Mouse (Mus musculus): ENCODE results near the gene Ndufb6. TPM values are rescaled to one million over a fixed set of nuclear protein-coding genes. Genes with fewer than 3 reads are reported as not detected.

Ndufb6 gene
- polyA plus RNA-seq, 1 experiment from 2014 or later: 312 TPM

GRCm38 (mm10) chr4:40244035-40244434 is 35.2 kb downstream of the Ndufb6 start:
- Histone ChIP-seq H3K27me3 (replicated peaks) (peaks cover under 1% of the 10 kb centered on the region; the same call in 1 of the 2 replicates), H3K9ac (no peak overlapping the region), H3K9me3 (no peaks in the 10 kb centered on the region), H3K4me3 (no peak overlapping the region), H3K36me3 (replicated peaks) (no peaks in the 10 kb centered on the region), H3K4me1 (peaks cover 5% of the 10 kb centered on the region), H3K27ac (no peak overlapping the region), H3K4me2 (no peak overlapping the region)
- 86% methylated on average over 8 of the region's 8 CpGs for WGBS
- no peak for ATAC-seq (replicated peaks)

- H3K9me3 ChIP-seq: no peaks in the 10 kb centered on the region
Measured at GRCm38 (mm10) chr4:40243006-40243405, 36.2 kb downstream of the Ndufb6 start.

DNA sequence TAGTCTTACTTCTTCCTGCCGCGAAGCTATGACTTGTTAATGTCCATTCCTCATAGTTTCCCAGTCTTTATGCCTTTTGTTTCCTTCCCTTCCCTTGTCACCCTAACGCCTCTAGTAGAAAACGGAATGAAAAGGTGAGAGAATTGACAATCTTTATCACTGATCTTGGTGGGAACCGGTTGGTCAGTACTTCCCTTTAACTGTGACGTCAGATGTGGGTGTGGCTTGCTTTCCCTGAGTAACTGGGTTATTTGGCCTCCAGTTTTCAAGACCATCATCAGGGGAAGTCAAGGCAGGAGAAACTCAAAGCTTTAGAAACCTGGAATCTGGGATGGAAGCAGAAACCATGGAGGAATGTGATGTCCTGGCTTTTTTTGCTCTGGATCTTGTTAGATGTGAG is 37.3 kb downstream of the Ndufb6 start:
- Histone ChIP-seq H3K4me1 (peaks cover 11% of the 10 kb centered on the region), H3K9me3 (no peaks in the 10 kb centered on the region), H3K36me3 (replicated peaks) (no peaks in the 10 kb centered on the region), H3K4me3 (no peak overlapping the region), H3K27ac (no peak overlapping the region), H3K27me3 (replicated peaks) (peaks cover 6% of the 10 kb centered on the region), H3K9ac (no peak overlapping the region), H3K4me2 (no peak overlapping the region)
- no peak for ATAC-seq (replicated peaks)
- WGBS: 65% methylated on average over 6 of the region's 6 CpGs

More at GRCm38 (mm10) chr4:40243006-40243405, 36.2 kb downstream of the Ndufb6 start:
- peaks cover 6% of the 10 kb centered on the region for H3K27me3 ChIP-seq (replicated peaks)
- no peaks in the 10 kb centered on the region for H3K36me3 ChIP-seq (replicated peaks)
- ATAC-seq (replicated peaks): no peak
- no peak overlapping the region for H3K4me3 ChIP-seq
- H3K9ac ChIP-seq: no peak overlapping the region
- WGBS: 85% methylated on average over 4 of the region's 4 CpGs
- H3K27ac ChIP-seq: no peak overlapping the region
- H3K4me2 ChIP-seq: no peak overlapping the region
- H3K4me1 ChIP-seq: peaks cover 11% of the 10 kb centered on the region

DNA sequence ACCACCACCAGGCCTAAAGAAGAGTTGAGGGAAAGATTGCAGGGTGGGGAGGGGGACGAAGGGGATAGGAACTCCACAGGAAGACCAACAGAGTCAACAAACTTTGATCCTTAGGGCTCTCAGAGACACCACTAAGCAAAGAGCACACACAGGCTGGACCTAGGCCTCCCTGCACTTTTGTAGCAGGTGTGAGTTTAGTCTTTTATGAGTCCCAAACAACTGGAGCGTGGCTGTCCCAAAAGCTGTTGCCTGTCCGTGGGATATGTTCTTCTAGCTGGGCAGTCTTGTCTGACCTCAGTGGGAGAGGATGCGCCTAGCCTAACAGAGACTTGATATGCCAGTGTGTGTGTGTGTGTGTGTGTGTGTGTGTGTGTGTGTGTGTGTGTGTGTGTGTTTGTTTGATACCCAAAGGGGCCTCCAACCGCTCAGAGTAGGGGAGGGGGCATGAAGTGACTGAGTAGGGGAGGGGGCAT is 38.9 kb downstream of the Ndufb6 start:
- no peak overlapping the region for H3K9ac ChIP-seq
- H3K27me3 ChIP-seq (replicated peaks): peaks cover 6% of the 10 kb centered on the region
- WGBS: 54% methylated on average over 5 of the region's 5 CpGs
- no peaks in the 10 kb centered on the region for H3K36me3 ChIP-seq (replicated peaks)
- H3K9me3 ChIP-seq: no peaks in the 10 kb centered on the region
- no peak overlapping the region for H3K27ac ChIP-seq
- H3K4me3 ChIP-seq: peak overlapping the region; percentile 45; the same call in 1 of the 2 replicates
- peak; percentile 17 for ATAC-seq (replicated peaks)
- peak overlapping the region; percentile 79 for H3K4me2 ChIP-seq
- H3K4me1 ChIP-seq: peaks cover 11% of the 10 kb centered on the region

GRCm38 (mm10) chr4:40239409-40240271 is 39.6 kb downstream of the Ndufb6 start, which contains the start of gene Ddx58:
TSS of gene Ddx58 (minus strand) at chr4:40239828.
- H3K27me3 ChIP-seq (replicated peaks): peaks cover 6% of the 10 kb centered on the region
- no peaks in the 10 kb centered on the region for H3K9me3 ChIP-seq
- peak within 1 kb of the TSS; percentile 40 for H3K9ac ChIP-seq
- peaks cover 11% of the 10 kb centered on the region for H3K4me1 ChIP-seq
- peak within 1 kb of the TSS; percentile 79 for H3K4me2 ChIP-seq
- H3K27ac ChIP-seq: no peak within 1 kb of the TSS
- peak within 1 kb of the TSS; percentile 45 for H3K4me3 ChIP-seq
- 4% methylated on average over 34 of the region's 35 CpGs for WGBS
- H3K36me3 ChIP-seq (replicated peaks): no peaks in the 10 kb centered on the region
- peak; percentile 71 for ATAC-seq (replicated peaks)

DNA sequence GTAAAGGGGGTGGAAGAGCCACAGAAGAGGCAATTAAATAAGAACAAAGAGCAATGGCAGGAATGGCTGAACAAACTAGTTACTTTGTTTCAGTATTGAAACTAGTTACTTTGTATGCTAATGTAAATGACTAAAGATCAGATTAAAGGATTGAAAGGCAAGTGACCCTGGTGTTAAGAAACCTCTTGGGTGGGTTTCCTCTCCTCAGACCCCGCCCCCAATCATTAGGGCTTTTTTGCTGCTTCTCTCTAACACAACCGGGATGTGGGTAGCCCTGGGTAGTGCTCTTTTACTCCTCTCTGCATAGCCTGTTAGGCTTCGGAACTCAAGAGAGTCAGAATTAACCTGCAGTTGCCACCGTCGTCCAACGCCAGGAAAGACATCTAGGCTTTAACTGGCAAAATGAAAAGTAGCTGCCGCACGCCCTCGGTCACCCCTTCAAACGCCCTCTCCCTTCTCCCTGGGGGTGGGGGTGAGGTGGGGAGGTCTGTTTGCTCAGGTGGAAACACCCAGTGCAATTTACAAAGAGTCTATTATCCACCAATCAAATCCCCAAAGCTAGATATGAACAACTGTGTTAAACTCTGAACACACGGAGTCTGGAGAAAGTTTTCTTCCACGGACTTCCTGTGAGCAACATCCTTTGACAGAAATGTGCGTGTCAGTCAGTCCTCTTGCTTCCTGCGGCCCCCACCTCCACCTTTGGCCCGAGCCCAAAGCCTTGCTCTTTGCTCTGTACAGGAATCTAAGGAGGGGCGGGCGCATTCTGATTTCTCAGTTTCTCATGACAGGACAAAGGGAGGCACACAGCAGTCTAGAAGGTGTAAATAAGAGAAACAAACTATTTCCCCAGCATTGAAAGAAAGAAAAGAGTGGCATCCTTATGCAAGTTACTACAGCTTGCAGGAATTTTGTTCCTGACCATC is 40.5 kb downstream of the Ndufb6 start:
- H3K27me3 ChIP-seq (replicated peaks): peaks cover 6% of the 10 kb centered on the region
- peak overlapping the region; percentile 79 for H3K4me2 ChIP-seq
- peaks cover 11% of the 10 kb centered on the region for H3K4me1 ChIP-seq
- H3K36me3 ChIP-seq (replicated peaks): no peaks in the 10 kb centered on the region
- 2% methylated on average over 17 of the region's 17 CpGs for WGBS
- H3K4me3 ChIP-seq: peak overlapping the region; percentile 45
- no peak overlapping the region for H3K27ac ChIP-seq
- no peaks in the 10 kb centered on the region for H3K9me3 ChIP-seq
- H3K9ac ChIP-seq: peak overlapping the region; percentile 40; the same call in 1 of the 2 replicates
- ATAC-seq (replicated peaks): peak; percentile 60; the same call in 1 of the 2 replicates

DNA sequence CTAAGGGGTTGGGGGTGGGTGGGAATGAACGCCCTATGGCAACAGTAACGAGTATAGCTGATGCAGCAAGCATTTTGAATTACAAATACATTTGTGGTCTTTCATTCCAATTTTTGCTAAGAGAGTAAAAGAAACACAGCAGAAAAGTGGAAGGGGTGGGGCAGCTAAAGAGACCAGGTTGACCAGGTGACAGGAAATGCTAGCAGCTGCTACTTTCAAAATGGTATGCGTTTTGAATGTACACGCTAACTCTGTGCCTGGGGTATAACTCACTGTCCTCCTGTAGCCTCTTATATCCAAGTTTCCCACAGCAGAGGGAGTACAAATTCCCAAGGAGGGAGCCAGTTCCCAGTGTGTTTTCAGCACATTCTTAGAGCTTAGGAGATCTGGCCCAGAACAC is 42.4 kb downstream of the Ndufb6 start:
- Histone ChIP-seq H3K4me2 (no peak overlapping the region), H3K4me1 (peaks cover 11% of the 10 kb centered on the region), H3K9me3 (no peaks in the 10 kb centered on the region), H3K27ac (no peak overlapping the region), H3K27me3 (replicated peaks) (peaks cover 6% of the 10 kb centered on the region), H3K4me3 (no peak overlapping the region), H3K9ac (no peak overlapping the region), H3K36me3 (replicated peaks) (no peaks in the 10 kb centered on the region)
- ATAC-seq (replicated peaks): no peak
- WGBS: 88% methylated on average over 4 of the region's 4 CpGs

GRCm38 (mm10) chr4:40234256-40234655 is 45.0 kb downstream of the Ndufb6 start:
- 82% methylated on average over 5 of the region's 6 CpGs for whole genome bisulfite sequencing
- no peak overlapping the region for H3K4me2 ChIP-seq
- peaks cover 8% of the 10 kb centered on the region for H3K4me1 ChIP-seq
- no peak overlapping the region for H3K27ac ChIP-seq
- ATAC-seq (replicated peaks): no peak
- H3K9ac ChIP-seq: no peak overlapping the region
- H3K36me3 ChIP-seq (replicated peaks): no peaks in the 10 kb centered on the region
- no peaks in the 10 kb centered on the region for H3K9me3 ChIP-seq
- H3K4me3 ChIP-seq: no peak overlapping the region
- H3K27me3 ChIP-seq (replicated peaks): peaks cover 6% of the 10 kb centered on the region

- no peak overlapping the region for H3K4me3 ChIP-seq
- WGBS: 91% methylated on average over 7 of the region's 7 CpGs
- H3K9me3 ChIP-seq: no peaks in the 10 kb centered on the region
- no peak overlapping the region for H3K27ac ChIP-seq
- no peaks in the 10 kb centered on the region for H3K4me1 ChIP-seq
- H3K9ac ChIP-seq: no peak overlapping the region
- H3K4me2 ChIP-seq: no peak overlapping the region
- no peaks in the 10 kb centered on the region for H3K36me3 ChIP-seq (replicated peaks)
- no peak for ATAC-seq (replicated peaks)
- H3K27me3 ChIP-seq (replicated peaks): no peaks in the 10 kb centered on the region
Measured at GRCm38 (mm10) chr4:40233062-40233664, 46.1 kb downstream of the Ndufb6 start.

- Histone ChIP-seq H3K36me3 (replicated peaks) (no peaks in the 10 kb centered on the region), H3K4me3 (no peak overlapping the region), H3K9me3 (no peaks in the 10 kb centered on the region), H3K27ac (no peak overlapping the region), H3K4me2 (no peak overlapping the region), H3K27me3 (replicated peaks) (no peaks in the 10 kb centered on the region), H3K9ac (no peak overlapping the region), H3K4me1 (no peaks in the 10 kb centered on the region)
- WGBS: 91% methylated on average over 6 of the region's 6 CpGs
- ATAC-seq (replicated peaks): no peak
Measured at GRCm38 (mm10) chr4:40229723-40230122, 49.5 kb downstream of the Ndufb6 start.

DNA sequence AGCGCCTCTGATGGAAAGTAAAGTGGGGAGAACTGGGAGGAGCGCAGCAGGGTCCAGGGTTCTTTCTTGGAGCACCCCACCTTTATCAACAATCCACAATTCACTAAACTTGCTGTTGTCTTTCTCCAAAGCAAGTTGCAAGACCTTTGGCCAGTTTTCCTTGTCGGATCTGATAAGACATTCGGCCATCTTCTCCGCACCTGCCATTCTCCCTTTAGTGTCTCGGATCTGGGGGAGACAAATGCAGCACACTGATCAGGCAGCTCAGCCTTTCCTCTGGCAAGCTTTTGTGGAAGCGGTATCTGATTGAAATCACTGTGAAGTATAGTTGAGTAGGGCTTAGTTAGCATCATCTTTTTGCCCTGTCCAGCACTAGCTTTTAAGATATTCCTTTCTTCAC is 51.3 kb downstream of the Ndufb6 start:
- no peaks in the 10 kb centered on the region for H3K27me3 ChIP-seq (replicated peaks)
- no peak for ATAC-seq (replicated peaks)
- H3K4me2 ChIP-seq: no peak overlapping the region
- no peak overlapping the region for H3K9ac ChIP-seq
- H3K4me1 ChIP-seq: no peaks in the 10 kb centered on the region
- no peak overlapping the region for H3K27ac ChIP-seq
- 92% methylated on average over 7 of the region's 7 CpGs for WGBS
- no peaks in the 10 kb centered on the region for H3K9me3 ChIP-seq
- no peaks in the 10 kb centered on the region for H3K36me3 ChIP-seq (replicated peaks)
- no peak overlapping the region for H3K4me3 ChIP-seq

DNA sequence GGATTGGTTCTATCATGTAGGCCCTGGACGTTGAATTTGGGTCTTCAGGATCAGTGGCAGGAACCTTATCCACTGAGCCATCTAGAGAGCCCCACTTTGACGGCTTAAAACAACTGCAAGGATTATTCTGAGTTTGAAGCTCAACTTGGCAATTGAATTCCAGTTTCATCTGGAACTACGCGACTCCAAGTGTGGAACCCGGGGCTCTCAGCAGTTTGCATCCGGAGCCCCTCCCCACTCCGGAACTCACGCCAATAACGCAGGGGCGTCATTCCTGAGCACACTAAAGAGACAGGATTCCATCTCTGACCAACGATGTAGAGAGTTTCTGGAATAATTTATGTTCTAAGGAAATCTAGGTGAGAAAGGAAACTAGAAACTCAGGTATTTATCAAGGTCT is 52.1 kb downstream of the Ndufb6 start:
- no peak for ATAC-seq (replicated peaks)
- Histone ChIP-seq H3K9me3 (no peaks in the 10 kb centered on the region), H3K9ac (no peak overlapping the region), H3K4me3 (no peak overlapping the region), H3K4me2 (no peak overlapping the region), H3K27ac (no peak overlapping the region), H3K27me3 (replicated peaks) (no peaks in the 10 kb centered on the region), H3K36me3 (replicated peaks) (no peaks in the 10 kb centered on the region), H3K4me1 (no peaks in the 10 kb centered on the region)
- WGBS: 92% methylated on average over 11 of the region's 11 CpGs
